Mouse (Mus musculus): Measurements from ENCODE around the gene Odf3l1. TPM values are rescaled to one million over a fixed set of nuclear protein-coding genes. Genes with fewer than 3 reads are reported as not detected.

Odf3l1 gene
- polyA plus RNA-seq, 1 experiment: not detected

- Histone ChIP-seq H3K4me3 (ENCODE audit: insufficient read depth, low read length) (no peak overlapping the region), H3K27ac (ENCODE audit: insufficient read depth, low read length) (no peak overlapping the region), H3K4me1 (ENCODE audit: control insufficient read depth, insufficient read depth, low read length) (no peaks in the 10 kb centered on the region)
- TF ChIP-seq CTCF (IDR thresholded peaks at IDR 0.05; ENCODE audit: borderline replicate concordance, insufficient read depth, low read length): no peak
- no peak for TF ChIP-seq POLR2A (IDR thresholded peaks at IDR 0.05; ENCODE audit: low read depth, low read length)
Observed at GRCm38 (mm10) chr9:56840721-56841120, 23.8 kb downstream of the Odf3l1 start.

- no peak overlapping the region for H3K4me3 ChIP-seq (ENCODE audit: insufficient read depth, low read length)
- H3K4me1 ChIP-seq (ENCODE audit: control insufficient read depth, insufficient read depth, low read length): no peaks in the 10 kb centered on the region
- TF ChIP-seq CTCF (IDR thresholded peaks at IDR 0.05; ENCODE audit: borderline replicate concordance, insufficient read depth, low read length) (no peak), POLR2A (IDR thresholded peaks at IDR 0.05; ENCODE audit: low read depth, low read length) (no peak)
- H3K27ac ChIP-seq (ENCODE audit: insufficient read depth, low read length): no peak overlapping the region
Observed at GRCm38 (mm10) chr9:56835152-56835551, 29.3 kb downstream of the Odf3l1 start.

GRCm38 (mm10) chr9:56832900-56833299, 31.6 kb downstream of the Odf3l1 start:
- Histone ChIP-seq H3K27ac (ENCODE audit: insufficient read depth, low read length) (no peak overlapping the region), H3K4me1 (ENCODE audit: control insufficient read depth, insufficient read depth, low read length) (no peaks in the 10 kb centered on the region), H3K4me3 (ENCODE audit: insufficient read depth, low read length) (no peak overlapping the region)
- no peak for TF ChIP-seq POLR2A (IDR thresholded peaks at IDR 0.05; ENCODE audit: low read depth, low read length)
- TF ChIP-seq CTCF (IDR thresholded peaks at IDR 0.05; ENCODE audit: borderline replicate concordance, insufficient read depth, low read length): no peak

GRCm38 (mm10) chr9:56831904-56832303, 32.6 kb downstream of the Odf3l1 start:
- H3K4me3 ChIP-seq (ENCODE audit: insufficient read depth, low read length): no peak overlapping the region
- no peaks in the 10 kb centered on the region for H3K4me1 ChIP-seq (ENCODE audit: control insufficient read depth, insufficient read depth, low read length)
- H3K27ac ChIP-seq (ENCODE audit: insufficient read depth, low read length): no peak overlapping the region
- TF ChIP-seq POLR2A (IDR thresholded peaks at IDR 0.05; ENCODE audit: low read depth, low read length) (no peak), CTCF (IDR thresholded peaks at IDR 0.05; ENCODE audit: borderline replicate concordance, insufficient read depth, low read length) (no peak)

- no peak overlapping the region for H3K27ac ChIP-seq (ENCODE audit: insufficient read depth, low read length)
- TF ChIP-seq CTCF (IDR thresholded peaks at IDR 0.05; ENCODE audit: borderline replicate concordance, insufficient read depth, low read length) (no peak), POLR2A (IDR thresholded peaks at IDR 0.05; ENCODE audit: low read depth, low read length) (no peak)
- H3K4me1 ChIP-seq (ENCODE audit: control insufficient read depth, insufficient read depth, low read length): no peaks in the 10 kb centered on the region
- no peak overlapping the region for H3K4me3 ChIP-seq (ENCODE audit: insufficient read depth, low read length)
Observed at GRCm38 (mm10) chr9:56830162-56830561, 34.3 kb downstream of the Odf3l1 start.

- TF ChIP-seq POLR2A (IDR thresholded peaks at IDR 0.05; ENCODE audit: low read depth, low read length) (no peak), CTCF (IDR thresholded peaks at IDR 0.05; ENCODE audit: borderline replicate concordance, insufficient read depth, low read length) (no peak)
- H3K4me3 ChIP-seq (ENCODE audit: insufficient read depth, low read length): no peak overlapping the region
- no peak overlapping the region for H3K27ac ChIP-seq (ENCODE audit: insufficient read depth, low read length)
- no peaks in the 10 kb centered on the region for H3K4me1 ChIP-seq (ENCODE audit: control insufficient read depth, insufficient read depth, low read length)
Observed at GRCm38 (mm10) chr9:56828841-56829240, 35.6 kb downstream of the Odf3l1 start.

GRCm38 (mm10) chr9:56828146-56828545, 36.3 kb downstream of the Odf3l1 start:
- H3K4me3 ChIP-seq (ENCODE audit: insufficient read depth, low read length): no peak overlapping the region
- TF ChIP-seq CTCF (IDR thresholded peaks at IDR 0.05; ENCODE audit: borderline replicate concordance, insufficient read depth, low read length): no peak
- TF ChIP-seq POLR2A (IDR thresholded peaks at IDR 0.05; ENCODE audit: low read depth, low read length): no peak
- H3K27ac ChIP-seq (ENCODE audit: insufficient read depth, low read length): no peak overlapping the region
- H3K4me1 ChIP-seq (ENCODE audit: control insufficient read depth, insufficient read depth, low read length): no peaks in the 10 kb centered on the region

- Histone ChIP-seq H3K4me3 (ENCODE audit: insufficient read depth, low read length) (no peak overlapping the region), H3K4me1 (ENCODE audit: control insufficient read depth, insufficient read depth, low read length) (no peaks in the 10 kb centered on the region), H3K27ac (ENCODE audit: insufficient read depth, low read length) (no peak overlapping the region)
- no peak for TF ChIP-seq POLR2A (IDR thresholded peaks at IDR 0.05; ENCODE audit: low read depth, low read length)
- no peak for TF ChIP-seq CTCF (IDR thresholded peaks at IDR 0.05; ENCODE audit: borderline replicate concordance, insufficient read depth, low read length)
Observed at GRCm38 (mm10) chr9:56825476-56826213, 38.8 kb downstream of the Odf3l1 start.

- Histone ChIP-seq H3K4me3 (ENCODE audit: insufficient read depth, low read length) (no peak overlapping the region), H3K27ac (ENCODE audit: insufficient read depth, low read length) (no peak overlapping the region), H3K4me1 (ENCODE audit: control insufficient read depth, insufficient read depth, low read length) (no peaks in the 10 kb centered on the region)
- TF ChIP-seq POLR2A (IDR thresholded peaks at IDR 0.05; ENCODE audit: low read depth, low read length) (no peak), CTCF (IDR thresholded peaks at IDR 0.05; ENCODE audit: borderline replicate concordance, insufficient read depth, low read length) (no peak)
Observed at GRCm38 (mm10) chr9:56824900-56825299, 39.6 kb downstream of the Odf3l1 start.

GRCm38 (mm10) chr9:56810916-56811315, 53.6 kb downstream of the Odf3l1 start:
- no peak overlapping the region for H3K27ac ChIP-seq (ENCODE audit: insufficient read depth, low read length)
- H3K4me3 ChIP-seq (ENCODE audit: insufficient read depth, low read length): no peak overlapping the region
- no peaks in the 10 kb centered on the region for H3K4me1 ChIP-seq (ENCODE audit: control insufficient read depth, insufficient read depth, low read length)
- TF ChIP-seq POLR2A (IDR thresholded peaks at IDR 0.05; ENCODE audit: low read depth, low read length): no peak
- no peak for TF ChIP-seq CTCF (IDR thresholded peaks at IDR 0.05; ENCODE audit: borderline replicate concordance, insufficient read depth, low read length)

Data from embryonic fibroblast, embryonic 13.5 days (primary cell).